13 mouse cellular contexts compared by ENCODE assay signal in the genomic region with DNA sequence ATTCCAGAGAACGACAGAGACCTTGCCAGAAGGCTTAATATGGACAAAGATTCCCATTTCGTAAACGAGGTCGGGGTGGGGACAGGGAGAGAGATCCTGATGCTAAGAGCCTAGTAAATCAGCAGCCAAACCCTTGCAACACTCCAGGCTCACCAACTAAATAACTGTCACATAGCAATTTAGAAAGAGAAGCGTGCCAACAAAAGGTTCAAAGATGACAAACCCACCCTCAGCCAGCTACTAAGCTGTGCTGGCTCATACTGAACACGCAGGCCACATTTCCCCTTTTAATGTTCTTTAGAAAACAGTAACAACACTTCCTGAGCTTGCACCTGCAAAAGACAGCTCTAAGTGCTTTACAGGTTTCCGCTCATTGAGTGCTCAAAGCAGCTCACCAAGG. TPM values are rescaled to one million over a fixed set of nuclear protein-coding genes. Genes with fewer than 3 reads are reported as not detected.
DNase-seq lines count a peak whose midpoint lies in the region; ATAC-seq and TF ChIP-seq lines count a peak whose summit lies in the region.
"Had no signal": no experiment of that assay in that cellular context is flagged by ENCODE, and none has a peak within 500 bp of the region (broad histone marks: within the 10 kb centered on the region; RNA-seq: fewer than 3 reads in every experiment).

No protein-coding gene starts in this region.

- no peak overlapping the region for H3K27ac ChIP-seq in intestine, embryonic 15.5 days
- H3K27ac ChIP-seq in intestine, postnatal 0 days (ENCODE audit: low read depth, low read length) = no peak overlapping the region
- H3K27ac ChIP-seq in lung, embryonic 14.5 days (ENCODE audit: low read depth) = no peak overlapping the region
- H3K27ac ChIP-seq in thymus, adult 2 months (ENCODE audit: control insufficient read depth, insufficient read depth, low read length) = peak overlapping the region; percentile 98
- H3K27ac ChIP-seq: embryonic facial prominence, embryonic 12.5 days; left cerebral cortex, adult 2 months had no signal

- no peak for TF ChIP-seq CTCF in intestine, postnatal 0 days (IDR thresholded peaks at IDR 0.05; ENCODE audit: low read depth)
- TF ChIP-seq CTCF in lung, embryonic 14.5 days (IDR thresholded peaks at IDR 0.05; ENCODE audit: low read depth) = no peak
- no peak for TF ChIP-seq CTCF in thymus, adult 2 months (IDR thresholded peaks at IDR 0.05; ENCODE audit: borderline replicate concordance, control insufficient read depth, extremely low read depth, insufficient read depth, low read length, poor library complexity)

- H3K4me1 ChIP-seq in intestine, embryonic 15.5 days (replicated peaks) = 0 out of 2 replicates have a peak, but pooled peaks cover 2% of the 10 kb centered on the region
- peaks cover 4% of the 10 kb centered on the region; the same call in 1 of the 2 replicates for H3K4me1 ChIP-seq in intestine, postnatal 0 days (replicated peaks; ENCODE audit: control insufficient read depth, insufficient read depth, low read length)
- H3K4me1 ChIP-seq in lung, embryonic 14.5 days (ENCODE audit: insufficient read depth) = no peaks in the 10 kb centered on the region
- peaks cover 22% of the 10 kb centered on the region for H3K4me1 ChIP-seq in thymus, adult 2 months (replicated peaks; ENCODE audit: control insufficient read depth, insufficient read depth, low read length)
- H3K4me1 ChIP-seq: embryonic facial prominence, embryonic 12.5 days had no signal

- WGBS in intestine, embryonic 15.5 days = 64% methylated on average over 7 of the region's 7 CpGs
- WGBS in intestine, postnatal 0 days = 66% methylated on average over 7 of the region's 7 CpGs
- 81% methylated on average over 7 of the region's 7 CpGs for WGBS in lung, embryonic 14.5 days
- WGBS in thymus, adult 2 months = 18% methylated on average over 7 of the region's 7 CpGs

- no peak overlapping the region for H3K4me3 ChIP-seq in intestine, embryonic 15.5 days (replicated peaks)
- no peak overlapping the region for H3K4me3 ChIP-seq in intestine, postnatal 0 days (ENCODE audit: low read depth, low read length)
- no peak overlapping the region for H3K4me3 ChIP-seq in lung, embryonic 14.5 days (ENCODE audit: low read depth, low read length)
- peak overlapping the region; percentile 10; the same call in 1 of the 2 replicates for H3K4me3 ChIP-seq in thymus, adult 2 months (ENCODE audit: control insufficient read depth, insufficient read depth, low read length)
- H3K4me3 ChIP-seq: embryonic facial prominence, embryonic 12.5 days; left cerebral cortex, adult 2 months; myocyte had no signal

- TF ChIP-seq POLR2A in thymus, adult 2 months (IDR thresholded peaks at IDR 0.05; ENCODE audit: control insufficient read depth, extremely low read depth, insufficient read depth, low read length, poor library complexity) = no peak

- DNase-seq in fat pad, adult 2 months (ENCODE audit: extremely low read depth, low read depth, low spot score) = peak; percentile 84
- DNase-seq in lung, embryonic 14.5 days = peak; percentile 17
- DNase-seq in thymus, adult 2 months = peak; percentile 39
- no peak for DNase-seq in c-Kit-positive CD71-positive TER-119-positive erythroid progenitor cells, embryonic 14.5 days (ENCODE audit: low spot score)
- no peak for DNase-seq in Muller cell, postnatal 12 days (ENCODE audit: inconsistent ontology term)
- no peak for DNase-seq in right cerebral cortex, postnatal 10 days (ENCODE audit: low spot score in 2 of 2)
- DNase-seq: retina, postnatal 1 day had no signal

- 0 out of 2 replicates have a peak, but pooled peaks have one; percentile 28 for ATAC-seq in intestine, embryonic 15.5 days
- ATAC-seq in intestine, postnatal 0 days = no peak; the same call in 1 of the 2 replicates
- no peak for ATAC-seq in lung, embryonic 14.5 days (ENCODE audit: insufficient read depth)

- H3K9me3 ChIP-seq in intestine, embryonic 15.5 days = no peaks in the 10 kb centered on the region
- H3K9me3 ChIP-seq in intestine, postnatal 0 days (ENCODE audit: control insufficient read depth) = no peaks in the 10 kb centered on the region
- H3K9me3 ChIP-seq in lung, embryonic 14.5 days (ENCODE audit: low read depth, low read length) = no peaks in the 10 kb centered on the region
- H3K9me3 ChIP-seq: embryonic facial prominence, embryonic 12.5 days had no signal

- no peaks in the 10 kb centered on the region for H3K36me3 ChIP-seq in intestine, embryonic 15.5 days
- H3K36me3 ChIP-seq in intestine, postnatal 0 days (ENCODE audit: control insufficient read depth, insufficient read depth) = no peaks in the 10 kb centered on the region
- H3K36me3 ChIP-seq in lung, embryonic 14.5 days (ENCODE audit: insufficient read depth) = no peaks in the 10 kb centered on the region
- no peaks in the 10 kb centered on the region for H3K36me3 ChIP-seq in thymus, adult 2 months (ENCODE audit: control insufficient read depth, insufficient read depth, low read length)
- H3K36me3 ChIP-seq: embryonic facial prominence, embryonic 12.5 days had no signal

- no peaks in the 10 kb centered on the region for H3K27me3 ChIP-seq in intestine, embryonic 15.5 days (replicated peaks)
- H3K27me3 ChIP-seq in intestine, postnatal 0 days (replicated peaks; ENCODE audit: control insufficient read depth, insufficient read depth, low read length) = no peaks in the 10 kb centered on the region
- no peaks in the 10 kb centered on the region for H3K27me3 ChIP-seq in lung, embryonic 14.5 days (ENCODE audit: insufficient read depth, low read length)
- H3K27me3 ChIP-seq in thymus, adult 2 months (ENCODE audit: control insufficient read depth, insufficient read depth, low read length) = no peaks in the 10 kb centered on the region
- H3K27me3 ChIP-seq: embryonic facial prominence, embryonic 12.5 days had no signal

- no peak overlapping the region for H3K4me2 ChIP-seq in intestine, embryonic 15.5 days (replicated peaks)
- H3K4me2 ChIP-seq in intestine, postnatal 0 days (replicated peaks; ENCODE audit: low read depth) = no peak overlapping the region
- H3K4me2 ChIP-seq in lung, embryonic 14.5 days = no peak overlapping the region
- H3K4me2 ChIP-seq: embryonic facial prominence, embryonic 12.5 days; heart, embryonic 11.5 days had no signal

- no peak overlapping the region for H3K9ac ChIP-seq in intestine, embryonic 15.5 days
- H3K9ac ChIP-seq in intestine, postnatal 0 days (ENCODE audit: low read depth, low read length) = no peak overlapping the region
- no peak overlapping the region for H3K9ac ChIP-seq in lung, embryonic 14.5 days
- H3K9ac ChIP-seq: embryonic facial prominence, embryonic 12.5 days had no signal

RNA-seq across cellular contexts. Expression of gene Sqor, which starts 24.3 kb away (rescaled TPM):
- polyA plus RNA-seq in intestine, embryonic 15.5 days (2015; fragmentation: Nextera tagmentation; extraction: Ambion mirVana) = 25.7 and 27.3 TPM in 2 replicates
- polyA plus RNA-seq in intestine, postnatal 0 days (2015; fragmentation: Nextera tagmentation; extraction: Ambion mirVana) = 58.3 and 62.2 TPM in 2 replicates
- 5.6 and 6.3 TPM in 2 replicates for polyA plus RNA-seq in lung, embryonic 14.5 days (2014; fragmentation: Nextera tagmentation; extraction: Ambion mirVana)
- polyA plus RNA-seq in thymus, adult 2 months (2012; rRNA removed) = 12.2 and 15.2 TPM in 2 replicates

RNA-seq across cellular contexts. Expression of gene Bloc1s6, which starts 51.0 kb away (rescaled TPM):
- polyA plus RNA-seq in intestine, embryonic 15.5 days (2015; fragmentation: Nextera tagmentation; extraction: Ambion mirVana) = 46.8 and 46.9 TPM in 2 replicates
- 34.6 and 38.3 TPM in 2 replicates for polyA plus RNA-seq in intestine, postnatal 0 days (2015; fragmentation: Nextera tagmentation; extraction: Ambion mirVana)
- 40.6 and 43.3 TPM in 2 replicates for polyA plus RNA-seq in lung, embryonic 14.5 days (2014; fragmentation: Nextera tagmentation; extraction: Ambion mirVana)
- polyA plus RNA-seq in thymus, adult 2 months (2012; rRNA removed) = 38.3 and 40.5 TPM in 2 replicates

Comparison
In these comparisons a context has a peak if more than half of its experiments do, and no peak if none do; other contexts are left out.
1. DNase-seq: peak in fat pad, adult 2 months (single experiment), lung, embryonic 14.5 days (single experiment) and thymus, adult 2 months (single experiment); none in c-Kit-positive CD71-positive TER-119-positive erythroid progenitor cells, embryonic 14.5 days (single experiment), Muller cell, postnatal 12 days (single experiment) and right cerebral cortex, postnatal 10 days (0 of 2).